Comparison of ENCODE assay signal across 11 mouse cellular contexts in genomic region chr16:44688507-44688906, GRCm38 (mm10). TPM values are rescaled to one million over a fixed set of nuclear protein-coding genes. Genes with fewer than 3 reads are reported as not detected.
DNase-seq lines count a peak whose midpoint lies in the region; ATAC-seq and TF ChIP-seq lines count a peak whose summit lies in the region.
"Had no signal": no experiment of that assay in that cellular context is flagged by ENCODE, and none has a peak within 500 bp of the region (broad histone marks: within the 10 kb centered on the region; RNA-seq: fewer than 3 reads in every experiment).

No protein-coding gene starts in this region.

- no peaks in the 10 kb centered on the region for H3K36me3 ChIP-seq in intestine, embryonic 14.5 days (ENCODE audit: control insufficient read depth, insufficient read depth, low read length)
- no peaks in the 10 kb centered on the region for H3K36me3 ChIP-seq in intestine, postnatal 0 days (ENCODE audit: control insufficient read depth, insufficient read depth)
- H3K36me3 ChIP-seq in hindbrain, embryonic 12.5 days, result no peaks in the 10 kb centered on the region
- H3K36me3 ChIP-seq in midbrain, embryonic 15.5 days (replicated peaks), result no peaks in the 10 kb centered on the region

- peaks cover 27% of the 10 kb centered on the region for H3K4me1 ChIP-seq in intestine, embryonic 14.5 days (replicated peaks; ENCODE audit: control insufficient read depth, insufficient read depth, low read length)
- H3K4me1 ChIP-seq in intestine, postnatal 0 days (replicated peaks; ENCODE audit: control insufficient read depth, insufficient read depth, low read length), result no peaks in the 10 kb centered on the region
- H3K4me1 ChIP-seq in hindbrain, embryonic 12.5 days, result peaks cover 42% of the 10 kb centered on the region
- peaks cover 24% of the 10 kb centered on the region for H3K4me1 ChIP-seq in midbrain, embryonic 15.5 days

- H3K9ac ChIP-seq in intestine, embryonic 14.5 days (ENCODE audit: low read length), result no peak overlapping the region
- no peak overlapping the region for H3K9ac ChIP-seq in intestine, postnatal 0 days (ENCODE audit: low read depth, low read length)
- peak overlapping the region; percentile 8; the same call in 1 of the 2 replicates for H3K9ac ChIP-seq in hindbrain, embryonic 12.5 days
- no peak overlapping the region for H3K9ac ChIP-seq in midbrain, embryonic 15.5 days

- H3K4me3 ChIP-seq in intestine, embryonic 14.5 days (ENCODE audit: low read depth, low read length), result no peak overlapping the region
- H3K4me3 ChIP-seq in intestine, postnatal 0 days (ENCODE audit: low read depth, low read length), result no peak overlapping the region
- H3K4me3 ChIP-seq in hindbrain, embryonic 12.5 days, result no peak overlapping the region
- no peak overlapping the region for H3K4me3 ChIP-seq in midbrain, embryonic 15.5 days
- H3K4me3 ChIP-seq: heart, adult 2 months had no signal

- 14% methylated on average over 4 of the region's 4 CpGs for WGBS in intestine, embryonic 14.5 days
- 30% methylated on average over 4 of the region's 4 CpGs for WGBS in intestine, postnatal 0 days
- WGBS in hindbrain, embryonic 12.5 days, result 6% methylated on average over 4 of the region's 4 CpGs
- 8% methylated on average over 4 of the region's 4 CpGs for WGBS in midbrain, embryonic 15.5 days

- TF ChIP-seq CTCF in intestine, postnatal 0 days (IDR thresholded peaks at IDR 0.05; ENCODE audit: low read depth), result no peak

- DNase-seq in intestine, embryonic 14.5 days (ENCODE audit: low spot score), result no peak
- DNase-seq in embryo, embryonic 11 days, result peak; percentile 67
- no peak for DNase-seq in layer of hippocampus, adult 9-11 months
- no peak for DNase-seq in urinary bladder, postnatal 4 days (ENCODE audit: low spot score in 2 of 2)
- no peak for DNase-seq in testis, postnatal 10 days (ENCODE audit: low spot score)
- DNase-seq: adrenal gland, adult 8-10 months; cerebellum, postnatal 25 days; heart, adult 2 months had no signal

- peak overlapping the region; percentile 51 for H3K27ac ChIP-seq in intestine, embryonic 14.5 days (ENCODE audit: low read depth)
- no peak overlapping the region for H3K27ac ChIP-seq in intestine, postnatal 0 days (ENCODE audit: low read depth, low read length)
- H3K27ac ChIP-seq in hindbrain, embryonic 12.5 days, result peak overlapping the region; percentile 89
- no peak overlapping the region; the same call in 1 of the 2 replicates for H3K27ac ChIP-seq in midbrain, embryonic 15.5 days
- H3K27ac ChIP-seq: heart, adult 2 months had no signal

- H3K27me3 ChIP-seq in intestine, embryonic 14.5 days (replicated peaks; ENCODE audit: control insufficient read depth, insufficient read depth, low read length), result no peaks in the 10 kb centered on the region
- H3K27me3 ChIP-seq in intestine, postnatal 0 days (replicated peaks; ENCODE audit: control insufficient read depth, insufficient read depth, low read length), result no peaks in the 10 kb centered on the region
- no peaks in the 10 kb centered on the region for H3K27me3 ChIP-seq in hindbrain, embryonic 12.5 days
- no peaks in the 10 kb centered on the region for H3K27me3 ChIP-seq in midbrain, embryonic 15.5 days (replicated peaks)

- no peak for ATAC-seq in intestine, embryonic 14.5 days (replicated peaks; ENCODE audit: low FRiP score, low TSS enrichment, low read depth)
- ATAC-seq in intestine, postnatal 0 days, result no peak
- ATAC-seq in hindbrain, embryonic 12.5 days (ENCODE audit: low FRiP score), result no peak
- no peak for ATAC-seq in midbrain, embryonic 15.5 days (replicated peaks)

- H3K9me3 ChIP-seq in intestine, embryonic 14.5 days (ENCODE audit: control insufficient read depth, low read length), result no peaks in the 10 kb centered on the region
- no peaks in the 10 kb centered on the region for H3K9me3 ChIP-seq in intestine, postnatal 0 days (ENCODE audit: control insufficient read depth)
- no peaks in the 10 kb centered on the region for H3K9me3 ChIP-seq in hindbrain, embryonic 12.5 days (replicated peaks)
- no peaks in the 10 kb centered on the region for H3K9me3 ChIP-seq in midbrain, embryonic 15.5 days

- H3K4me2 ChIP-seq in intestine, embryonic 14.5 days (ENCODE audit: low read length), result peak overlapping the region; percentile 29
- H3K4me2 ChIP-seq in intestine, postnatal 0 days (replicated peaks; ENCODE audit: low read depth), result no peak overlapping the region
- peak overlapping the region; percentile 53 for H3K4me2 ChIP-seq in hindbrain, embryonic 12.5 days (replicated peaks)
- H3K4me2 ChIP-seq in midbrain, embryonic 15.5 days, result peak overlapping the region; percentile 47

RNA-seq across cellular contexts. Expression of gene Nepro, which starts 35.6 kb away (rescaled TPM):
- 11.3 and 12.8 TPM in 2 replicates for polyA plus RNA-seq in intestine, embryonic 14.5 days (2014; fragmentation: Nextera tagmentation; extraction: Ambion mirVana)
- 2.2 and 2.3 TPM in 2 replicates for polyA plus RNA-seq in intestine, postnatal 0 days (2015; fragmentation: Nextera tagmentation; extraction: Ambion mirVana)
- polyA plus RNA-seq in hindbrain, embryonic 12.5 days (2016; fragmentation: Nextera tagmentation; extraction: Ambion mirVana), result 9.4 and 9.9 TPM in 2 replicates
- 4.4 and 4.9 TPM in 2 replicates for polyA plus RNA-seq in midbrain, embryonic 15.5 days (2015; fragmentation: Nextera tagmentation; extraction: Ambion mirVana)

RNA-seq across cellular contexts. Expression of gene Gtpbp8, which starts 57.7 kb away (rescaled TPM):
- polyA plus RNA-seq in intestine, embryonic 14.5 days (2014; fragmentation: Nextera tagmentation; extraction: Ambion mirVana), result 27.2 and 30.5 TPM in 2 replicates
- 21.5 and 24.5 TPM in 2 replicates for polyA plus RNA-seq in intestine, postnatal 0 days (2015; fragmentation: Nextera tagmentation; extraction: Ambion mirVana)
- polyA plus RNA-seq in hindbrain, embryonic 12.5 days (2016; fragmentation: Nextera tagmentation; extraction: Ambion mirVana), result 34.3 and 37.9 TPM in 2 replicates
- polyA plus RNA-seq in midbrain, embryonic 15.5 days (2015; fragmentation: Nextera tagmentation; extraction: Ambion mirVana), result 35.3 and 38.1 TPM in 2 replicates

Comparison
In these comparisons a context has a peak if more than half of its experiments do, and no peak if none do; other contexts are left out.
1. H3K27ac ChIP-seq: peak in intestine, embryonic 14.5 days (single experiment) and hindbrain, embryonic 12.5 days (single experiment); none in intestine, postnatal 0 days (single experiment) and midbrain, embryonic 15.5 days (single experiment).